Mouse (Mus musculus) limb, embryonic 11.5 days (tissue): ENCODE data around the gene Pttg1ip. TPM values are rescaled to one million over a fixed set of nuclear protein-coding genes. Genes with fewer than 3 reads are reported as not detected.

ENCODE experiments used
- ATAC-seq: fragments of 200-750 bp; cut with Nextera tagmentation; 2 replicates; pipeline ENCODE4 v1.8.0; 2017; ENCODE audit warnings: low read depth; ENCODE audit not compliant: insufficient number of reproducible peaks, low FRiP score, low TSS enrichment
- DNase-seq: peaks from one replicate; pipeline ENCODE4 v3.0.0-alpha.2; 2015; ENCODE audit warnings: low spot score
- H3K27ac ChIP-seq: fragments of 300-500 bp; sonication (generic); replicated peaks from 2 replicates; pipeline ENCODE4 v1.5.1; 2014; ENCODE audit warnings: low read depth, mild to moderate bottlenecking, low read length
- H3K27me3 ChIP-seq: fragments of 300-500 bp; sonication (generic); 2 replicates; pipeline ENCODE4 v1.6.1; 2014; ENCODE audit warnings: mild to moderate bottlenecking, low read length, mixed read lengths; ENCODE audit not compliant: control insufficient read depth, insufficient read depth
- H3K36me3 ChIP-seq: fragments of 300-500 bp; sonication (generic); 2 replicates; pipeline ENCODE4 v1.6.1; 2014; ENCODE audit warnings: mild to moderate bottlenecking, low read length, moderate library complexity, mixed read lengths; ENCODE audit not compliant: control insufficient read depth, insufficient read depth
- H3K4me1 ChIP-seq: fragments of 300-500 bp; sonication (generic); 2 replicates; pipeline ENCODE4 v1.6.1; 2014; ENCODE audit warnings: low read length, mixed read lengths; ENCODE audit not compliant: control insufficient read depth, insufficient read depth
- H3K4me2 ChIP-seq: fragments of 300-500 bp; sonication (generic); 2 replicates; pipeline ENCODE4 v1.6.1; 2014; ENCODE audit warnings: low read depth, mild to moderate bottlenecking, moderate library complexity; ENCODE audit not compliant: severe bottlenecking
- H3K4me3 ChIP-seq: fragments of 300-500 bp; sonication (generic); 2 replicates; pipeline ENCODE4 v1.5.1; 2014; ENCODE audit warnings: low read depth, low read length
- H3K9ac ChIP-seq: fragments of 300-500 bp; sonication (generic); 2 replicates; pipeline ENCODE4 v1.6.1; 2014; ENCODE audit warnings: mild to moderate bottlenecking, low read length
- H3K9me3 ChIP-seq: fragments of 300-500 bp; sonication (generic); 2 replicates; pipeline ENCODE4 v1.6.1; 2016; ENCODE audit warnings: low read length; ENCODE audit not compliant: control insufficient read depth
- WGBS: fragments of 180-500 bp; shearing (Covaris S2); extraction: QIAGEN DNeasy Blood & Tissue Kit; methylation state at CpG from one replicate; pipeline ENCODE4 v1.1.7; 2014; 5-methylcytosine and 5-hydroxymethylcytosine counted together
- polyA plus RNA-seq: library from polyadenylated mRNA; unstranded; fragments of >200 nt; fragmentation: Nextera tagmentation; extraction: Ambion mirVana; gene quantifications from 2 replicates; pipeline ENCODE4 v1.2.1, GENCODE M21; 2014

Pttg1ip gene
- polyA plus RNA-seq, 1 experiment from 2014 or later: 84.6 TPM

- H3K9ac ChIP-seq: no peak overlapping the region
- WGBS: 92% methylated on average over 7 of the region's 7 CpGs
- H3K4me3 ChIP-seq: no peak overlapping the region
- DNase-seq: no peak
- no peaks in the 10 kb centered on the region for H3K9me3 ChIP-seq
- peaks cover 28% of the 10 kb centered on the region for H3K36me3 ChIP-seq
- H3K4me2 ChIP-seq: no peak overlapping the region
- no peaks in the 10 kb centered on the region for H3K4me1 ChIP-seq
- H3K27ac ChIP-seq: no peak overlapping the region
- no peaks in the 10 kb centered on the region for H3K27me3 ChIP-seq
- no peak for ATAC-seq
Observed at GRCm38 (mm10) chr10:77616926-77617325, 35.4 kb downstream of the Pttg1ip start.

GRCm38 (mm10) chr10:77621546-77621945 is 40.0 kb downstream of the Pttg1ip start:
- Histone ChIP-seq H3K4me3 (peak overlapping the region; percentile 99; the same call in 1 of the 2 replicates), H3K4me2 (peak overlapping the region; percentile 57), H3K9me3 (no peaks in the 10 kb centered on the region), H3K27ac (peak overlapping the region; percentile 4), H3K4me1 (no peaks in the 10 kb centered on the region; the same call in 1 of the 2 replicates), H3K27me3 (no peaks in the 10 kb centered on the region), H3K9ac (peak overlapping the region; percentile 96), H3K36me3 (peaks cover 4% of the 10 kb centered on the region)
- DNase-seq (no peak), ATAC-seq (no peak)
- WGBS: 77% methylated on average over 8 of the region's 8 CpGs

- peak within 1 kb of the TSS; percentile 99 for H3K4me3 ChIP-seq
- H3K27ac ChIP-seq: peak within 1 kb of the TSS; percentile 4
- DNase-seq: peak; percentile 95
- peak; percentile 67 for ATAC-seq
- no peaks in the 10 kb centered on the region for H3K27me3 ChIP-seq
- peak within 1 kb of the TSS; percentile 57 for H3K4me2 ChIP-seq
- H3K36me3 ChIP-seq: peaks cover 2% of the 10 kb centered on the region
- no peaks in the 10 kb centered on the region; the same call in 1 of the 2 replicates for H3K4me1 ChIP-seq
- H3K9me3 ChIP-seq: no peaks in the 10 kb centered on the region
- peak within 1 kb of the TSS; percentile 96 for H3K9ac ChIP-seq
- WGBS: under 1% methylated on average over 94 of the region's 96 CpGs
Observed at GRCm38 (mm10) chr10:77622055-77622988, 40.8 kb downstream of the Pttg1ip start, which contains the start of gene Ube2g2. Gene Ube2g2, plus strand, starts transcription at chr10:77622275.

DNA sequence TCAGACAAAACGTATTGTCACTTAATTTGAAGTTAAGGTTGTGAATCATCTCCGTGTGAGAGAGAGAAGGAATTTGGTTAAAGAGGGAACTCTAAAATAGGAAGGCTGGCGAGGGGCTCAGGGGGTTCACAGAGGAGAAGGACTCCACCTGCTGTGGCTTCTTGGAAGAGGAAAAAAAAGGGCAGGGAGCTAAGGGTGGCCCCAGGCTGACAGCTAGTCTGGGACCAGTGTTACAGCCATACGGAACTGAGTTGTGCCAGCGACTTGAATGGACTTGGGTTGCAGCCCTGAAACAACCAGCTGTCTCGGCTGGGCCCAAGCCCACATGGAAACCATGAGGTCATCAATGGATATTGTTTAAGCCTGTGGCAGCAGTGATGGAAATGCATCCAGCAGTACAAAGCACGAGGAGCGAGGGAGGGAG is 41.6 kb downstream of the Pttg1ip start:
- peak overlapping the region; percentile 96 for H3K9ac ChIP-seq
- no peaks in the 10 kb centered on the region; the same call in 1 of the 2 replicates for H3K36me3 ChIP-seq
- peak; percentile 49 for DNase-seq
- no peak for ATAC-seq
- H3K4me2 ChIP-seq: peak overlapping the region; percentile 57
- H3K4me1 ChIP-seq: no peaks in the 10 kb centered on the region; the same call in 1 of the 2 replicates
- H3K4me3 ChIP-seq: peak overlapping the region; percentile 99
- no peaks in the 10 kb centered on the region for H3K27me3 ChIP-seq
- no peaks in the 10 kb centered on the region for H3K9me3 ChIP-seq
- WGBS: 13% methylated on average over 8 of the region's 8 CpGs
- no peak overlapping the region for H3K27ac ChIP-seq

GRCm38 (mm10) chr10:77623639-77624400 is 42.3 kb downstream of the Pttg1ip start:
- WGBS: 91% methylated on average over 10 of the region's 10 CpGs
- H3K27ac ChIP-seq: no peak overlapping the region

DNA sequence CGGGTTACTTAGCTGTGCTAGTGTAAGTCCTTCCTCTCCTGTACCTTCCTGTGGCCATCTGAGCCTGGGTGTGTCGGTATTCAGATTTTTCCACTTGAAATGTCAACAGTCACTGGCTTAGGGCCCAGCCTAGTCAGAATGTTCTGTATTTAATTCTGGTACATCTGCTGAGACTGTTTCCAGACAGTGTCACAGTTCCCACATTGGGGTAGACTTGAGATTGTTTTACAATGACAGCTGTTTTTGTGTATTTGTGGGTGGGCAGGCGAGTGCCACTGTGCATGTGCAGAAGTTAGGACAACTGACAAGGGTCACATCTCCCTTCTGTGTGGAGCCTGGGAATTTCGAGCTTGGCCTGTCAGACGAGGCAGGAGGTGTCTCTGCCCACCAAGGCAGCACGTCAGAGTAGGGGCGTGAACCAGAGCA is 43.1 kb downstream of the Pttg1ip start:
- 75% methylated on average over 7 of the region's 7 CpGs for WGBS
- Histone ChIP-seq H3K4me1 (no peaks in the 10 kb centered on the region; the same call in 1 of the 2 replicates), H3K36me3 (no peaks in the 10 kb centered on the region; the same call in 1 of the 2 replicates), H3K27me3 (no peaks in the 10 kb centered on the region), H3K9me3 (no peaks in the 10 kb centered on the region), H3K4me3 (no peak overlapping the region), H3K4me2 (no peak overlapping the region), H3K9ac (no peak overlapping the region), H3K27ac (no peak overlapping the region)
- no peak for DNase-seq
- ATAC-seq: no peak

More at GRCm38 (mm10) chr10:77623639-77624400, 42.3 kb downstream of the Pttg1ip start:
- no peaks in the 10 kb centered on the region; the same call in 1 of the 2 replicates for H3K36me3 ChIP-seq
- DNase-seq: no peak
- ATAC-seq: no peak
- peak overlapping the region; percentile 57; the same call in 1 of the 2 replicates for H3K4me2 ChIP-seq
- no peak overlapping the region for H3K9ac ChIP-seq
- no peaks in the 10 kb centered on the region for H3K27me3 ChIP-seq
- 0 out of 2 replicates have a peak overlapping the region, but pooled peaks have one; percentile 99 for H3K4me3 ChIP-seq
- no peaks in the 10 kb centered on the region; the same call in 1 of the 2 replicates for H3K4me1 ChIP-seq
- H3K9me3 ChIP-seq: no peaks in the 10 kb centered on the region

GRCm38 (mm10) chr10:77626036-77626435 is 44.5 kb downstream of the Pttg1ip start:
- no peak overlapping the region for H3K9ac ChIP-seq
- ATAC-seq (no peak), DNase-seq (no peak)
- no peak overlapping the region for H3K4me3 ChIP-seq
- H3K4me1 ChIP-seq: no peaks in the 10 kb centered on the region; the same call in 1 of the 2 replicates
- 86% methylated on average over 7 of the region's 7 CpGs for WGBS
- H3K4me2 ChIP-seq: no peak overlapping the region
- no peak overlapping the region for H3K27ac ChIP-seq
- peaks cover under 1% of the 10 kb centered on the region for H3K36me3 ChIP-seq
- no peaks in the 10 kb centered on the region for H3K9me3 ChIP-seq
- H3K27me3 ChIP-seq: no peaks in the 10 kb centered on the region

GRCm38 (mm10) chr10:77626591-77626990 is 45.1 kb downstream of the Pttg1ip start:
- H3K4me1 ChIP-seq: no peaks in the 10 kb centered on the region; the same call in 1 of the 2 replicates
- H3K9me3 ChIP-seq: no peaks in the 10 kb centered on the region
- 87% methylated on average over 7 of the region's 7 CpGs for WGBS
- no peak overlapping the region for H3K9ac ChIP-seq
- no peak overlapping the region for H3K27ac ChIP-seq
- H3K36me3 ChIP-seq: peaks cover 4% of the 10 kb centered on the region
- H3K4me3 ChIP-seq: no peak overlapping the region
- no peak for DNase-seq
- no peaks in the 10 kb centered on the region for H3K27me3 ChIP-seq
- ATAC-seq: no peak
- H3K4me2 ChIP-seq: no peak overlapping the region
